Comparison of ENCODE assay signal across 10 mouse cellular contexts in the genomic region with DNA sequence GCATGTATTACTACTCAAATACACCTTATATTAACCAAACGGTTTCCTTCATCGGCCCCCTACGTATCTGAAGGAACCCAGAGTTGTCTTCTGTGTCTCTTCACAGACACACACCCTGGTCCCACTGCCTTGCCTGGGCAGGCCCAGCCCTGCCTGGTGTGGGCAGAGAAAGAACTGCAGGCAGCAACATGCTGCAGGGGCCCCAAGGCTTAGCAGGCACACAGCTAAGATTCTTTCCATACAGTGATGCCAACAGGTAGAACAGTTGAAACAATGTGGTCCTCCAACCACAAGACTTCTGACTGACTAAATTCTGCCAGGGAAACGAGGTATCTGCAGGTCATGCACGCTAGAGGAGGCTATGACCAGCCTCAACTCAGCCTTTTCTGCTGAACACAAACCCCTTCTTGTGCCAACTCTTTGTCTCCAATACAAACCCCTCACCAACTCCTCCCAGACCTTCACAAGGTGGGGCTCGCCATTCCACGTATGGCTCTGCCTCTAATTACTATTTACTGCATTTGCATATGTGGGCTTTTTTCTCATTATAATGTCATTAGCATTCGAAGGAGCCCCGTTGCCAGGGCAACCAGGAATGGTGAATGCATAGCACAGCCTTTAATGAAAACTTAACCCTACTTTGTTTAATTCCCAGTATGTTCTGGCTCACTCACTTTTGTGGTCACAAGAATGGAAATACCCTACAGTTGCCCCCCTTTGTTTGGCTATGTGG. TPM values are rescaled to one million over a fixed set of nuclear protein-coding genes. Genes with fewer than 3 reads are reported as not detected.
DNase-seq lines count a peak whose midpoint lies in the region; ATAC-seq and TF ChIP-seq lines count a peak whose summit lies in the region.
"Had no signal": no experiment of that assay in that cellular context is flagged by ENCODE, and none has a peak within 500 bp of the region (broad histone marks: within the 10 kb centered on the region; RNA-seq: fewer than 3 reads in every experiment).

No protein-coding gene starts in this region.

- TF ChIP-seq POLR2A in cerebellum, adult 2 months (IDR thresholded peaks at IDR 0.05; ENCODE audit: borderline replicate concordance, insufficient read depth, low read length), result no peak

- no peaks in the 10 kb centered on the region for H3K27me3 ChIP-seq in embryonic facial prominence, embryonic 12.5 days
- H3K27me3 ChIP-seq in limb, embryonic 10.5 days (ENCODE audit: low read depth, poor library complexity, severe bottlenecking), result no peaks in the 10 kb centered on the region
- H3K27me3 ChIP-seq in cerebellum, adult 2 months (ENCODE audit: control insufficient read depth, insufficient read depth, low read length), result no peaks in the 10 kb centered on the region
- H3K27me3 ChIP-seq: lung, embryonic 15.5 days had no signal

- no peak overlapping the region for H3K9ac ChIP-seq in embryonic facial prominence, embryonic 12.5 days
- H3K9ac ChIP-seq: lung, embryonic 15.5 days had no signal

- H3K36me3 ChIP-seq in embryonic facial prominence, embryonic 12.5 days, result no peaks in the 10 kb centered on the region
- H3K36me3 ChIP-seq in limb, embryonic 10.5 days, result no peaks in the 10 kb centered on the region
- H3K36me3 ChIP-seq: lung, embryonic 15.5 days had no signal

- intact Hi-C loops in left cerebral cortex, adult 2 months (cut with DNase I), result no loop called here

- H3K4me1 ChIP-seq in embryonic facial prominence, embryonic 12.5 days, result peaks cover 12% of the 10 kb centered on the region
- H3K4me1 ChIP-seq in limb, embryonic 10.5 days, result peaks cover 16% of the 10 kb centered on the region
- peaks cover 13% of the 10 kb centered on the region for H3K4me1 ChIP-seq in cerebellum, adult 2 months (ENCODE audit: control insufficient read depth, insufficient read depth, low read length)
- H3K4me1 ChIP-seq: lung, embryonic 15.5 days had no signal

- WGBS in embryonic facial prominence, embryonic 12.5 days, result 47% methylated on average over 9 of the region's 9 CpGs
- 55% methylated on average over 9 of the region's 9 CpGs for WGBS in limb, embryonic 10.5 days
- WGBS in cerebellum, adult 2 months, result 84% methylated on average over 9 of the region's 9 CpGs

- TF ChIP-seq CTCF in left cerebral cortex, adult 2 months (IDR thresholded peaks at IDR 0.05), result peak; percentile 19
- TF ChIP-seq CTCF in cerebellum, adult 2 months (IDR thresholded peaks at IDR 0.05; ENCODE audit: borderline replicate concordance, insufficient read depth, low read depth, low read length), result no peak

- DNase-seq in left cerebral cortex, adult 2 months (ENCODE audit: extremely low spot score in 1 of 2, low spot score in 2 of 2), result peak in 1 of 2 experiments; percentile 28
- no peak for DNase-seq in left cerebral cortex, adult 11 months (ENCODE audit: low spot score)
- peak; percentile 31 for DNase-seq in limb, embryonic 10.5 days (ENCODE audit: low spot score)
- peak; percentile 41 for DNase-seq in right cerebral cortex, postnatal 25 days
- DNase-seq in adrenal gland, postnatal 25 days, result no peak
- no peak for DNase-seq in ovary, postnatal 10 days (ENCODE audit: low spot score)
- DNase-seq in cerebellum, adult 2 months, result no peak
- DNase-seq: thymus, postnatal 4 days had no signal

- H3K4me2 ChIP-seq in embryonic facial prominence, embryonic 12.5 days (replicated peaks), result no peak overlapping the region
- H3K4me2 ChIP-seq: lung, embryonic 15.5 days had no signal

- H3K27ac ChIP-seq in left cerebral cortex, adult 2 months, result no peak overlapping the region
- H3K27ac ChIP-seq in embryonic facial prominence, embryonic 12.5 days, result 0 out of 2 replicates have a peak overlapping the region, but pooled peaks have one; percentile 41
- peak overlapping the region; percentile 68 for H3K27ac ChIP-seq in limb, embryonic 10.5 days
- H3K27ac ChIP-seq in cerebellum, adult 2 months (ENCODE audit: insufficient read depth, low read length), result no peak overlapping the region
- H3K27ac ChIP-seq: lung, embryonic 15.5 days had no signal

- no peaks in the 10 kb centered on the region for H3K9me3 ChIP-seq in embryonic facial prominence, embryonic 12.5 days
- H3K9me3 ChIP-seq in limb, embryonic 10.5 days (replicated peaks), result no peaks in the 10 kb centered on the region
- H3K9me3 ChIP-seq: lung, embryonic 15.5 days had no signal

- H3K4me3 ChIP-seq in left cerebral cortex, adult 2 months, result no peak overlapping the region
- H3K4me3 ChIP-seq in embryonic facial prominence, embryonic 12.5 days, result no peak overlapping the region
- no peak overlapping the region for H3K4me3 ChIP-seq in limb, embryonic 10.5 days
- H3K4me3 ChIP-seq in cerebellum, adult 2 months (replicated peaks; ENCODE audit: insufficient read depth, low read depth, low read length), result no peak overlapping the region
- H3K4me3 ChIP-seq: lung, embryonic 15.5 days had no signal

- ATAC-seq in embryonic facial prominence, embryonic 12.5 days (ENCODE audit: insufficient number of reproducible peaks, insufficient read depth, low FRiP score, low TSS enrichment), result peak; percentile 35; the same call in 1 of the 2 replicates

RNA-seq across cellular contexts. Expression of a gene that starts 45.2 kb away (rescaled TPM):
- 10 to 100 TPM; 13.9 to 14.5 TPM for total RNA-seq in left cerebral cortex, adult 2 months (2021)
- 15.7 and 19.9 TPM in 2 replicates for polyA plus RNA-seq in embryonic facial prominence, embryonic 12.5 days (2016; fragmentation: Nextera tagmentation; extraction: Ambion mirVana)
- polyA plus RNA-seq in limb, embryonic 10.5 days (2016; fragmentation: Nextera tagmentation; extraction: Ambion mirVana), result 7.4 and 9.1 TPM in 2 replicates
- total RNA-seq in adrenal gland, postnatal 25 days (2021), result 15.2 and 20.6 TPM in 2 replicates
- polyA plus RNA-seq in cerebellum, adult 2 months (2012; rRNA removed), result 9.9 and 11.1 TPM in 2 replicates

Comparison
In these comparisons a context has a peak if more than half of its experiments do, and no peak if none do; other contexts are left out.
1. DNase-seq: peak in limb, embryonic 10.5 days (single experiment) and right cerebral cortex, postnatal 25 days (single experiment); none in left cerebral cortex, adult 11 months (single experiment), adrenal gland, postnatal 25 days (single experiment), ovary, postnatal 10 days (single experiment) and cerebellum, adult 2 months (0 of 2).
2. H3K27ac ChIP-seq: peak in embryonic facial prominence, embryonic 12.5 days (single experiment) and limb, embryonic 10.5 days (single experiment); none in left cerebral cortex, adult 2 months (single experiment) and cerebellum, adult 2 months (single experiment).